Mouse (Mus musculus): Measurements from ENCODE around the gene Lefty1.

- no peak for TF ChIP-seq POLR2A (IDR thresholded peaks at IDR 0.05; ENCODE audit: insufficient read depth, low read length)
- peak; percentile 98 for TF ChIP-seq CTCF (IDR thresholded peaks at IDR 0.05; ENCODE audit: low read depth, low read length)
Measured at GRCm38 (mm10) chr1:180976110-180976679, 41.4 kb downstream of the Lefty1 start.

Measured in ES-Bruce4 (cell line).